Mouse (Mus musculus) limb, embryonic 12.5 days (tissue): Measurements from ENCODE around the gene Bcan. TPM values are rescaled to one million over a fixed set of nuclear protein-coding genes. Genes with fewer than 3 reads are reported as not detected.

Experiments
- ATAC-seq: fragments of 200-750 bp; cut with Nextera tagmentation; 2 replicates; pipeline ENCODE4 v1.8.0; 2017; ENCODE audit warnings: low read depth, moderate TSS enrichment; ENCODE audit not compliant: insufficient number of reproducible peaks, insufficient read depth, low FRiP score, low TSS enrichment
- H3K27ac ChIP-seq: fragments of 300-500 bp; sonication (generic); 2 replicates; pipeline ENCODE4 v1.5.1; 2016; ENCODE audit warnings: mild to moderate bottlenecking, moderate library complexity
- H3K27me3 ChIP-seq: fragments of 300-500 bp; sonication (generic); 2 replicates; pipeline ENCODE4 v1.6.1; 2016; ENCODE audit warnings: mild to moderate bottlenecking, moderate library complexity
- H3K36me3 ChIP-seq: fragments of 300-500 bp; sonication (generic); 2 replicates; pipeline ENCODE4 v1.6.1; 2016; ENCODE audit warnings: mild to moderate bottlenecking, moderate library complexity
- H3K4me1 ChIP-seq: fragments of 300-500 bp; sonication (generic); replicated peaks from 2 replicates; pipeline ENCODE4 v1.6.1; 2016
- H3K4me2 ChIP-seq: fragments of 300-500 bp; sonication (generic); 2 replicates; pipeline ENCODE4 v1.6.1; 2016; ENCODE audit warnings: mild to moderate bottlenecking, moderate library complexity
- H3K4me3 ChIP-seq: fragments of 300-500 bp; sonication (generic); replicated peaks from 2 replicates; pipeline ENCODE4 v1.5.1; 2016; ENCODE audit warnings: mild to moderate bottlenecking
- H3K9ac ChIP-seq: fragments of 300-500 bp; sonication (generic); replicated peaks from 2 replicates; pipeline ENCODE4 v1.6.1; 2016; ENCODE audit warnings: mild to moderate bottlenecking, moderate library complexity
- H3K9me3 ChIP-seq: fragments of 300-500 bp; sonication (generic); 2 replicates; pipeline ENCODE4 v1.6.1; 2016; ENCODE audit warnings: mild to moderate bottlenecking, moderate library complexity
- WGBS: fragments of 180-500 bp; shearing (Covaris S2); methylation state at CpG from one replicate; pipeline ENCODE4 v1.1.7; 2016; 5-methylcytosine and 5-hydroxymethylcytosine counted together
- polyA plus RNA-seq: library from polyadenylated mRNA; unstranded; fragments of >200 nt; fragmentation: Nextera tagmentation; extraction: Ambion mirVana; gene quantifications from 2 replicates; pipeline ENCODE4 v1.2.1, GENCODE M21; 2016

Gene Bcan
- polyA plus RNA-seq, 1 experiment from 2014 or later, result 0.13 TPM

DNA sequence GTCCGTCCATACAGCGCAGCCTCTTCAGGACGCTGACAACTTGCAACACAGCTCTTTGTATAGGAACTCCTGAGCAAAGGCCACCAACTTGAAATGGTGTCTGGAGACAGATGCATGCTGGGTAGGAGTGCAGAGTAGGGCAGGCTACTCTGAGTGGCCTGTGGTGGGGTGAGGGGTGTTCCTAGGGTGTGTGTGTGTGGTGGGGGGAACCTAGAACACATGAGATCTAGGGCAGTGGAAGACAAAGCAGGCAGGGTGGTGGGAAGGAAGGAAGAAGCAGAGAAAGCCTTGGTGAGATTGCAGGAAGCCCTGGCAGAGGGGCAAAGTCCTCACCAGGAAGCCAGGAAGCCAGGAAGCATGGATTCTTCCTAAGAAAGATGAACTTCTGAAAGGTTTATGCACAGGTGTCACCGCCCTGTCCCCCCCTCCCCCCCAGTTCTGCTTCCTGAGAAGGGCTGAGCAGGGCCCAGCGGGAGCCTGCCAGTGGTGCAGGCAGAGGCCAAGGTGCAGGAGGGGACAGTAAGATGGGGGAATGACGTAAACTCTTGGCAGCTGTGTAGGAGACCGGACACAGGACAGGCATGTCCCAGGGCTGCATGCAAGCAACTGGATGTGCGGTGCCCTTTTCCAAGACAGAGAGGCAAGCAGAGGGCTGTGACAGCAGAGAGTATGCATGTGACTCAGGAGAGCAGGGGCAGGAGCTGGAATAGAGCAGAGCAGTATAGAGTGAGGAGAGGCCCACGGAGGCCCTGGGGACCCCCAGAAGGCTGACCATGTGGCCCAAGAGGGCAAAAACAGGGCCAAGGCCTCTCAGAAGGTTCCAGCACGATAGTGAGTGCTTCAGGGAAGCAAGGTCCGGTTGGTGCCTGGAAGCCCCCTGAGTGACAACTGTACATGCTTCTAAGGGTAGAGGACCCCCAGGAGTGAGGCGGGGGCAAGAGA lies 17.9 kb downstream of the Bcan start:
- Histone ChIP-seq H3K27me3 (peaks cover 10% of the 10 kb centered on the region), H3K4me2 (peak overlapping the region; percentile 40), H3K36me3 (no peaks in the 10 kb centered on the region), H3K4me3 (no peak overlapping the region), H3K4me1 (peaks cover 49% of the 10 kb centered on the region), H3K9me3 (no peaks in the 10 kb centered on the region), H3K27ac (peak overlapping the region; percentile 78), H3K9ac (no peak overlapping the region; the same call in 1 of the 2 replicates)
- whole genome bisulfite sequencing, result 41% methylated on average over 12 of the region's 12 CpGs
- no peak for ATAC-seq

DNA sequence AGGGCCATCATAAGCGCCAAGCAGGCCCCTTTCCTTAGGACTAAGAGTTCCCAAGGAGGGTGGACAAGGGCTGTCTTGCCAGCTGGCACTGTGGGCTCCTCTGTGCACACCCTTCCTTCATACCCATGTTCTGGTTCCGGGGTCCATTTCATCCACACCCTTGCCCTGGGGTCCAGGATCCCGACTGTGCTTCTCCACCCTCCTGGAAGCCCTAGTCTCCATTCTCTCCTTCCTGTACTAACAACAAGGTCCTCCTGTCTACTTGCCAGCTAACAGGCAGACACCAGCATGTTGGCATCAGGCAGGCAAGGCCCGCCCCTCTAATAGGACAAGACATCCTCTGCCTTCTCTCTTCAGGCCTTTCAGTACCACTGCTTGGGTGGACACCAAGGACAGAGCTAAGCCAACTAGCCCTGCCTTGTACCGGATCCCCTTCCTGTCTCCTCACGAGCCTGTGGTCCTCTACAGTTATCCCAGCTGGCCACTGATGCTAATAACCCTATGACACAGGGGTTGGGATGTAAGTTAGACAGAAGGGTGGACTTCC lies 18.7 kb downstream of the Bcan start:
- ATAC-seq, result no peak
- Histone ChIP-seq H3K9me3 (no peaks in the 10 kb centered on the region), H3K4me2 (no peak overlapping the region), H3K27ac (0 out of 2 replicates have a peak overlapping the region, but pooled peaks have one; percentile 29), H3K4me3 (no peak overlapping the region), H3K9ac (no peak overlapping the region), H3K36me3 (0 out of 2 replicates have a peak, but pooled peaks cover 3% of the 10 kb centered on the region), H3K27me3 (peaks cover 10% of the 10 kb centered on the region), H3K4me1 (peaks cover 42% of the 10 kb centered on the region)
- WGBS, result 80% methylated on average over 6 of the region's 6 CpGs

DNA sequence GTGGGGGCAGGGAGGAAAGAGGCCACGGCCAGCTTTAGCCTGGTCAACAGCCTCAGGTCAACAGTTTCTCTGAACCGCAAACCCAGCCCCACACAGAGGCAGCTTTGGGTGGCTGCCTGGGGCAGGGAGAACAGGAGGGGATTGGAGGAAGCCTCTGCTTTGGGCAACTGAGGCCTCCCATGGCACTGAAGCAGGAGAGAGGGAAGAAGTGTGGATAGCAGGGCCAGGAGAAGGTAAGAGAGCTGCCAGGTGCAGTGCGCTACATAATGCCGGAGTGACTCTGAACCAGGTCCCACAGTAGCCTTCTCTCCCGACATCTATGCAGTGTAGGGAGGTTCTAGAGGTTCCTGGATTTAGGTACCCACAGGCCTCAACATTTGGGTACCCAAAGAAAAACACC lies 19.3 kb downstream of the Bcan start:
- WGBS, result 57% methylated on average over 5 of the region's 5 CpGs
- Histone ChIP-seq H3K4me3 (no peak overlapping the region), H3K27ac (0 out of 2 replicates have a peak overlapping the region, but pooled peaks have one; percentile 29), H3K27me3 (peaks cover 10% of the 10 kb centered on the region), H3K4me2 (no peak overlapping the region), H3K9ac (no peak overlapping the region; the same call in 1 of the 2 replicates), H3K36me3 (0 out of 2 replicates have a peak, but pooled peaks cover 3% of the 10 kb centered on the region), H3K4me1 (peaks cover 37% of the 10 kb centered on the region), H3K9me3 (no peaks in the 10 kb centered on the region)
- ATAC-seq, result no peak

DNA sequence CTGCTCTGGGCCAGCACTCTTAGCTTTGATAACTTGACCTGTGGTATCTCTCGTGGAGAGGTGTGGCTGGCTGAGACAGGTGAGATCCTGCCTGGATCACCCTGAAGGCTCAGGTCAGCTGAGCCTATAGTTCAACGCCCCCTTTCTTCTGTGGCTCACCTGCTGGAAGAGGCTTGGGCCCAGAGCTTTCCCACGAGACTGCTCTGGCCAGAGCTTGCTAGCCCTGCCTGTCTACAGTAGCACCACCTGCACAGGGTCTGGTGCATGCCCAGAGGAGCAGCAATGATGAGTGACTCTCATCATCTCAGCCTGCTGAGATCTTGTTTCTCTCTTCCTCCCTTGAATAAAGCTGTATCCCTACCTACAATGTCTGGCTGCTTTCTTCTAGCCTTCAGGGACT lies 19.9 kb downstream of the Bcan start:
- Histone ChIP-seq H3K27ac (no peak overlapping the region), H3K4me1 (peaks cover 30% of the 10 kb centered on the region), H3K9ac (no peak overlapping the region), H3K4me3 (no peak overlapping the region), H3K36me3 (peaks cover 3% of the 10 kb centered on the region; the same call in 1 of the 2 replicates), H3K9me3 (no peaks in the 10 kb centered on the region), H3K27me3 (peaks cover 10% of the 10 kb centered on the region), H3K4me2 (no peak overlapping the region)
- 55% methylated on average over 3 of the region's 3 CpGs for WGBS
- no peak for ATAC-seq

DNA sequence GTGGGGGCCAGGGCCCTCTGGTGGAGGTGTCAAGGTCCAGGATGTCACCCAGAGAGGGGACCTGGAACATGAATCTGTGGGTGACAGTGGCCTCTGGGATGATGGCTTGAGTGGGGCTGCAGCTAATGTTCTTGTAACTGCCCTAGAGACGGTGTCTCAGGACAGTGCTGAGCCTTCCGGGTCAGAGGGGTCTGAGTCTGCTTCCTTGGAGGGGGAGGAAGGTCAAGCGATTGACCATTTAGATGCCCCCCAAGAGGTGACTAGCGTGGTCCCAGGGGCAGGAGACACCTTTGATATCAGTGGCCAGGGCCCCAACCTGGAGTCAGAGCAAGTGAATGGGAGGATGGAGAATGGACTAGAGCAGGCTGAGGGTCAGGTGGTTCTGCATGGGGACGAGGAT lies 20.5 kb downstream of the Bcan start:
- Histone ChIP-seq H3K27me3 (peaks cover 12% of the 10 kb centered on the region), H3K36me3 (peaks cover 3% of the 10 kb centered on the region; the same call in 1 of the 2 replicates), H3K4me3 (no peak overlapping the region), H3K27ac (no peak overlapping the region), H3K4me1 (peaks cover 32% of the 10 kb centered on the region), H3K4me2 (no peak overlapping the region), H3K9me3 (no peaks in the 10 kb centered on the region), H3K9ac (no peak overlapping the region)
- WGBS, result 69% methylated on average over 5 of the region's 5 CpGs
- ATAC-seq, result no peak

DNA sequence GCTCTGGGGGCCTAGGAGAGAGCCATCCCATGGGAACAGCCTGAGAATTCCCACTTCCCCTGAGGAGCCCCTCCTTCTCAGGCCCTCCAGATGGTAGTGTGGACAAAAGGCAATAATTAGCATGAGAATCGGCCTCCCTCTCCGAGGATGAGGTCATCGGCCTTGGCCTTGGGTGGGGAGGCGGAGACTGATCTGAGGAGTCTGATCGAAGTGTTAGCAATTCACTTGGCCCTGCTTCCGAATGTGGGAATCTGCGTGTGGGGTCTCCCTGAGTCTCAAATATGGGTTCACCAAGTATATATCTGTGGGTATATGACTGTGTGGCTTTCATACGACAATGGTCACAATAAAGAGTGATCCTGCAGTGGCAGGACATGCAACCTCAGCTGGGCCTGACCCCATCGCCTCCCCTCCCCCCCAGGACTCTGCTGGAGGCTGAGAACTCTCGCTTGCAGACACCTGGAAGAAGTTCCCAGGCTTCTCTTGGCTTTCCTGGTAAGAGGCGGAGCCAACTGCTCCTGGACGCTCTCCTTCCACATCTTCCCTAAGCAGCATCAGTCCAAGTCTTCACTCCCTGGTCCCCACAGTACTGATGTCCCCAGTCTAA lies 25.5 kb downstream of the Bcan start:
- H3K9ac ChIP-seq, result peak overlapping the region; percentile 46; the same call in 1 of the 2 replicates
- no peak for ATAC-seq
- peak overlapping the region; percentile 53; the same call in 1 of the 2 replicates for H3K4me3 ChIP-seq
- peaks cover 48% of the 10 kb centered on the region for H3K4me1 ChIP-seq
- no peak overlapping the region for H3K27ac ChIP-seq
- H3K27me3 ChIP-seq, result peaks cover 46% of the 10 kb centered on the region
- H3K36me3 ChIP-seq, result peaks cover 3% of the 10 kb centered on the region; the same call in 1 of the 2 replicates
- H3K4me2 ChIP-seq, result peak overlapping the region; percentile 94; the same call in 1 of the 2 replicates
- no peaks in the 10 kb centered on the region for H3K9me3 ChIP-seq
- 19% methylated on average over 12 of the region's 12 CpGs for WGBS

DNA sequence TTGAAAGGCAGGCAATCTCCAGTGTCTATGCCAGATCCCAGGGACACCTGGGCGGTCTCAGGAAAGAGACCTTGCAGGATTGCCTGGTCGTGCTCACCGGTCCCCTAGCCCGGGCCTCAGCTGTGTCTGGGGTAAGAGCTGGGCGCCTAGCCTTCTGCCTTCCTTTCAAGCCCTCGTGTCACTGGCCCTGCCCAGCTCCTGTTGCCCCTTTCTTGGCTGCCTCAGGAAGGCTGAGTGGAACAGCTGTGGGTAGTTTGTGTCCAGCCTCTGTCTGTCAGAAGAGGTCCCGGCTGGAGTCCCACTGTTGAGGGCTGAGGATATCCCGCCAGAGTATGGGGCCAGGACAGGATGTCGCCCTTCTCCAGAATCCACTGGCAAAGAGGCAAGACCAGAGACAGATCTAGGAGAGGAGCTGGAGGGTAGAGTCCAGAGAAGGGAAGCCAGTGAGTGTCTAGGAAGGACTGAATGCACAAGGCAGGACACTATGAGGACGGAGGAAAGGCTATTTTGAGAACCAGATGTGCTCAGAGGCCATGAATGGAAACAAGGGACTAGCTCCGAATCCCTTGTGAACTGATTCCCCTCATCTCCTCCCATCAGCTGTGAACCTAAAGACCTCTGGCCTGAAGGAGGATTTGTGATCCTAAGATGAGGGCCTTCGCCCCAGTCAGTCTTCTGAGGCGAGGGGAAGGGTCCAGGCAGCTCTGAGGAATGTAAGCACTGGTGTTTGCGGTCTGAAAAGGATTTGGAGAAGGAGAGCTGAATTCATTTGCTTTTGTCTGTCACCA lies 26.2 kb downstream of the Bcan start:
- no peak for ATAC-seq
- Histone ChIP-seq H3K9me3 (no peaks in the 10 kb centered on the region), H3K4me1 (peaks cover 48% of the 10 kb centered on the region), H3K4me2 (peak overlapping the region; percentile 94), H3K9ac (peak overlapping the region; percentile 46), H3K4me3 (peak overlapping the region; percentile 53), H3K36me3 (peaks cover 3% of the 10 kb centered on the region; the same call in 1 of the 2 replicates), H3K27me3 (peaks cover 46% of the 10 kb centered on the region), H3K27ac (no peak overlapping the region)
- 34% methylated on average over 14 of the region's 14 CpGs for WGBS

DNA sequence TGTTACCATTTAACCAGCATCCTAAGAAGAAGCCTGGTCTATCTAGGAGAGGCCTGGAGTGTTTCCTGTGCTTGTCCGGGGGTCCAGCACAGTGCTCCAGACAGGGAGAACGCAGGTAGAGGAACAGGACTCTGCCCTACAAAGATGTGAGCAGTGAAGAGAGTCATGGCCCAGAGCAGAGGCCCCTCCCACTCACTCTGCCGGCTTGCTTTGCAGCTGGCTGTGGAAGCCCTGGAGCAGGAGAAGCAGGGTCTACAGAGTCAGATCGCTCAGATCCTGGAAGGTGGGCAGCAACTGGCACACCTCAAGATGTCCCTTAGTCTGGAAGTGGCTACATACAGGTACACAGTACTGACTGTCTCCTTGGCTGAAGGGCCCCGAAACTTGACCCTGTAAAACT lies 27.3 kb downstream of the Bcan start:
- ATAC-seq, result no peak
- Histone ChIP-seq H3K9ac (no peak overlapping the region; the same call in 1 of the 2 replicates), H3K4me2 (peak overlapping the region; percentile 94), H3K36me3 (peaks cover 3% of the 10 kb centered on the region; the same call in 1 of the 2 replicates), H3K27ac (0 out of 2 replicates have a peak overlapping the region, but pooled peaks have one; percentile 0), H3K4me1 (peaks cover 48% of the 10 kb centered on the region), H3K9me3 (no peaks in the 10 kb centered on the region), H3K27me3 (peaks cover 50% of the 10 kb centered on the region), H3K4me3 (peak overlapping the region; percentile 53)
- WGBS, result 26% methylated on average over 5 of the region's 5 CpGs

DNA sequence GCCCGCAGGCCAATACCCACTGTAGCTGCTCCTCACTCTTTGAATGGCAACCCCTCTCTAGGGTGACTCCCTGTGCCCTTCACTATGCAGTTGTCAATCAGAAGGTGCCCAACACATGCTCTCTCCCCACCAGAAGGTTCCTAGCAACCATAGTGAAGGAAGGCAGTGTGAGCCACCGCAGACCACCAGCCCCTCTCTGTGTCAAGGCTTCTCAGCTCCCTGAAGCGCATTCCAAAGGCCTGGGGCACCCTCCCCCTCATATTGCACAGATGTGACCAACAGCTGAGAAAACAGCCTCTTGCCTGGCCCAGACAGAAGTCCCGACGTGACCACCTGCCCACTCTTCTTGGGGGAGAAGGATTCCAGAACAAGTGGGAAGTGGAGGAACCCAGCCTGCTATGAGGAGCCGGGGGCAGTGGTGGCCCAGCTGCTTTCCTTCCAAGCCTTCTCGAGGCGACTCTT lies 27.8 kb downstream of the Bcan start:
- 6% methylated on average over 8 of the region's 8 CpGs for WGBS
- peak overlapping the region; percentile 65 for H3K9ac ChIP-seq
- H3K27me3 ChIP-seq, result peaks cover 50% of the 10 kb centered on the region
- peak overlapping the region; percentile 94 for H3K4me2 ChIP-seq
- H3K36me3 ChIP-seq, result peaks cover 3% of the 10 kb centered on the region; the same call in 1 of the 2 replicates
- peak overlapping the region; percentile 53 for H3K4me3 ChIP-seq
- H3K27ac ChIP-seq, result 0 out of 2 replicates have a peak overlapping the region, but pooled peaks have one; percentile 35
- ATAC-seq, result peak; percentile 21; the same call in 1 of the 2 replicates
- H3K4me1 ChIP-seq, result peaks cover 48% of the 10 kb centered on the region
- no peaks in the 10 kb centered on the region for H3K9me3 ChIP-seq

DNA sequence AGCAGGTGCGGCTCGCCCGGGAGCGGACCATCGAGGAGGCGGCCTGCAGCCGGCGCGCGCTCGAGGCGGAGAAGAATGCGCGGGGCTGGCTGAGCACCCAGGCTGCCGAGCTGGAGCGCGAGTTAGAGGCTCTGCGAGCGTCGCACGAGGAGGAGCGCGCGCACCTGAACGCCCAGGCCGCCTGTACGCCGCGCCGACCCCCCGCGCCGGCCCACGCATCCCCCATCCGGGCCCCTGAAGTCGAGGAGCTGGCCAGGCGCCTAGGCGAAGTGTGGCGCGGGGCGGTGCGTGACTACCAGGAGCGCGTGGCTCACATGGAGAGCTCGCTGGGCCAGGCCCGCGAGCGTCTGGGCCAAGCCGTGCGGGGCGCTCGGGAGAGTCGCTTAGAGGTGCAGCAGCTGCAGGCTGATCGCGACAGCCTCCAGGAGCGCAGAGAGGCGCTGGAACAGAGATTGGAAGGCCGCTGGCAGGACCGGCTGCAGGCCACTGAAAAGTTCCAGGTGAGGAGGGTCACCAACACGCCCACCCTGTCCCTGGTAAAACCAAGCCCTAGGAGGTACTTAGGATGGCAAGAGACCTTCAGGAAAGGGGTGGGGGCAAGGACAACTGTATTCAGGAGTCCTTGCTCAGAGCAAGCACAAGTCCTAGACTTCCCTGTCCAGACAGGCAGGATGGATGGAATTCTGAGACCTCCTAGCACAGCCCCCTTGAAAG lies 28.4 kb downstream of the Bcan start:
- Histone ChIP-seq H3K27ac (peak overlapping the region; percentile 35; the same call in 1 of the 2 replicates), H3K4me1 (peaks cover 48% of the 10 kb centered on the region), H3K4me2 (peak overlapping the region; percentile 94), H3K36me3 (peaks cover under 1% of the 10 kb centered on the region; the same call in 1 of the 2 replicates), H3K4me3 (peak overlapping the region; percentile 53), H3K27me3 (peaks cover 50% of the 10 kb centered on the region), H3K9ac (peak overlapping the region; percentile 65), H3K9me3 (no peaks in the 10 kb centered on the region)
- WGBS, result under 1% methylated on average over 60 of the region's 60 CpGs
- no peak for ATAC-seq
